Comparison of ENCODE assay signal across 8 mouse cellular contexts in the genomic region with DNA sequence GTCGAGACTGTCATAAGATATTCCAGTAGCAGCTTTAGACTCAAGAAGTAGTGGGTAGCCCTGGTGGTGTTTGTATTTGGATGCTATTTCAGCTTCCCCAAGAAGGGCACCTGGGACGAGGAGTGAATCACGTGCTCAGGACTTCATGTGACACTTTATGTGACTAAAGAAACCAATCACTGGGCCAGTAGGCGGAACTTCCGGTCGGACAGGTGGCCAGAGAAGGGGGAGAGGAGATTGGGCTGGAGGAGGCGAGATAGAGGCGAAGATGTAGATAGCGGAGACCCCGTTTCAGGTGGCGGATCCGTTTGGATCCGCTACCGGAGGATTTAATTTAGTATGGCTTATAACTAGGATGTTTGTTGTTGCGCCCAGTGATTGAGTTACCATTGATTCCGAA. TPM values are rescaled to one million over a fixed set of nuclear protein-coding genes. Genes with fewer than 3 reads are reported as not detected.
DNase-seq lines count a peak whose midpoint lies in the region; ATAC-seq and TF ChIP-seq lines count a peak whose summit lies in the region.

No protein-coding gene starts in this region.

- no peak for ATAC-seq in heart, embryonic 11.5 days (replicated peaks; ENCODE audit: insufficient number of reproducible peaks, low FRiP score, low TSS enrichment)
- ATAC-seq in kidney, embryonic 14.5 days (ENCODE audit: low FRiP score, low TSS enrichment): peak; percentile 68; the same call in 1 of the 2 replicates
- no peak for ATAC-seq in liver, embryonic 15.5 days (ENCODE audit: insufficient read depth)
- peak; percentile 65; the same call in 1 of the 2 replicates for ATAC-seq in neural tube, embryonic 12.5 days (ENCODE audit: low FRiP score, low read depth)

- no peak overlapping the region for H3K4me3 ChIP-seq in thymus, adult 2 months (ENCODE audit: control insufficient read depth, insufficient read depth, low read length)
- H3K4me3 ChIP-seq in heart, embryonic 11.5 days (ENCODE audit: low read depth, low read length): peak overlapping the region; percentile 49
- peak overlapping the region; percentile 48 for H3K4me3 ChIP-seq in kidney, embryonic 14.5 days (ENCODE audit: low read length)
- peak overlapping the region; percentile 42 for H3K4me3 ChIP-seq in liver, embryonic 15.5 days (replicated peaks)
- peak overlapping the region; percentile 38 for H3K4me3 ChIP-seq in neural tube, embryonic 12.5 days

- H3K9me3 ChIP-seq in heart, embryonic 11.5 days (replicated peaks; ENCODE audit: control insufficient read depth, low read length): no peaks in the 10 kb centered on the region
- H3K9me3 ChIP-seq in kidney, embryonic 14.5 days (ENCODE audit: control insufficient read depth, low read length): no peaks in the 10 kb centered on the region
- no peaks in the 10 kb centered on the region for H3K9me3 ChIP-seq in liver, embryonic 15.5 days (replicated peaks)
- no peaks in the 10 kb centered on the region for H3K9me3 ChIP-seq in neural tube, embryonic 12.5 days

- H3K4me1 ChIP-seq in thymus, adult 2 months (replicated peaks; ENCODE audit: control insufficient read depth, insufficient read depth, low read length): no peaks in the 10 kb centered on the region
- no peaks in the 10 kb centered on the region for H3K4me1 ChIP-seq in heart, embryonic 11.5 days (ENCODE audit: control insufficient read depth, insufficient read depth, low read length)
- no peaks in the 10 kb centered on the region for H3K4me1 ChIP-seq in kidney, embryonic 14.5 days (ENCODE audit: control insufficient read depth, insufficient read depth, low read length)
- 0 out of 2 replicates have a peak, but pooled peaks cover 7% of the 10 kb centered on the region for H3K4me1 ChIP-seq in liver, embryonic 15.5 days (replicated peaks)
- H3K4me1 ChIP-seq in neural tube, embryonic 12.5 days: no peaks in the 10 kb centered on the region

- peak; percentile 29 for DNase-seq in thymus, adult 2 months
- no peak for DNase-seq in thymus, postnatal 0 days (ENCODE audit: low spot score)
- DNase-seq in embryo, embryonic 11.5 days (ENCODE audit: low read depth, low spot score): peak; percentile 76
- peak; percentile 28 to 30 for DNase-seq in thymus, postnatal 36 days

- peak overlapping the region; percentile 59 for H3K9ac ChIP-seq in heart, embryonic 11.5 days (ENCODE audit: low read depth, low read length)
- H3K9ac ChIP-seq in kidney, embryonic 14.5 days (ENCODE audit: low read depth, low read length): peak overlapping the region; percentile 52; the same call in 1 of the 2 replicates
- no peak overlapping the region for H3K9ac ChIP-seq in liver, embryonic 15.5 days
- peak overlapping the region; percentile 18; the same call in 1 of the 2 replicates for H3K9ac ChIP-seq in neural tube, embryonic 12.5 days

- TF ChIP-seq POLR2A in thymus, adult 2 months (IDR thresholded peaks at IDR 0.05; ENCODE audit: control insufficient read depth, extremely low read depth, insufficient read depth, low read length, poor library complexity): no peak

- H3K27me3 ChIP-seq in thymus, adult 2 months (ENCODE audit: control insufficient read depth, insufficient read depth, low read length): no peaks in the 10 kb centered on the region; the same call in 1 of the 2 replicates
- no peaks in the 10 kb centered on the region for H3K27me3 ChIP-seq in heart, embryonic 11.5 days (ENCODE audit: control insufficient read depth, insufficient read depth, low read length)
- H3K27me3 ChIP-seq in kidney, embryonic 14.5 days (ENCODE audit: control insufficient read depth, insufficient read depth, low read length): no peaks in the 10 kb centered on the region
- peaks cover 22% of the 10 kb centered on the region for H3K27me3 ChIP-seq in liver, embryonic 15.5 days
- H3K27me3 ChIP-seq in neural tube, embryonic 12.5 days (replicated peaks): no peaks in the 10 kb centered on the region; the same call in 1 of the 2 replicates

- peak overlapping the region; percentile 60 for H3K4me2 ChIP-seq in heart, embryonic 11.5 days
- peak overlapping the region; percentile 68 for H3K4me2 ChIP-seq in kidney, embryonic 14.5 days (replicated peaks; ENCODE audit: low read depth, low read length)
- peak overlapping the region; percentile 55 for H3K4me2 ChIP-seq in liver, embryonic 15.5 days
- peak overlapping the region; percentile 68 for H3K4me2 ChIP-seq in neural tube, embryonic 12.5 days (replicated peaks)

- no peak overlapping the region for H3K27ac ChIP-seq in thymus, adult 2 months (ENCODE audit: control insufficient read depth, insufficient read depth, low read length)
- H3K27ac ChIP-seq in heart, embryonic 11.5 days (ENCODE audit: low read depth, low read length): no peak overlapping the region
- no peak overlapping the region for H3K27ac ChIP-seq in kidney, embryonic 14.5 days (ENCODE audit: low read depth, low read length)
- H3K27ac ChIP-seq in liver, embryonic 15.5 days (replicated peaks): no peak overlapping the region
- H3K27ac ChIP-seq in neural tube, embryonic 12.5 days: no peak overlapping the region

- 24% methylated on average over 16 of the region's 16 CpGs for WGBS in thymus, adult 2 months
- WGBS in heart, embryonic 11.5 days (ENCODE audit: insufficient replicate concordance): 14% methylated on average over 16 of the region's 16 CpGs
- 24% methylated on average over 16 of the region's 16 CpGs for WGBS in kidney, embryonic 14.5 days
- WGBS in liver, embryonic 15.5 days (ENCODE audit: insufficient replicate concordance): 27% methylated on average over 16 of the region's 16 CpGs
- 19% methylated on average over 16 of the region's 16 CpGs for WGBS in neural tube, embryonic 12.5 days

- no peak for TF ChIP-seq CTCF in thymus, adult 2 months (IDR thresholded peaks at IDR 0.05; ENCODE audit: borderline replicate concordance, control insufficient read depth, extremely low read depth, insufficient read depth, low read length, poor library complexity)

- H3K36me3 ChIP-seq in thymus, adult 2 months (ENCODE audit: control insufficient read depth, insufficient read depth, low read length): no peaks in the 10 kb centered on the region
- H3K36me3 ChIP-seq in heart, embryonic 11.5 days (ENCODE audit: control insufficient read depth, insufficient read depth, low read length): no peaks in the 10 kb centered on the region
- H3K36me3 ChIP-seq in kidney, embryonic 14.5 days (ENCODE audit: control insufficient read depth, insufficient read depth, low read length): no peaks in the 10 kb centered on the region
- no peaks in the 10 kb centered on the region for H3K36me3 ChIP-seq in liver, embryonic 15.5 days (replicated peaks)
- H3K36me3 ChIP-seq in neural tube, embryonic 12.5 days: no peaks in the 10 kb centered on the region

RNA-seq across cellular contexts. Expression of a gene that starts 8.1 kb away (rescaled TPM):
- polyA plus RNA-seq in thymus, adult 2 months (2012; rRNA removed): 2.3 and 2.7 TPM in 2 replicates
- polyA plus RNA-seq in thymus, postnatal 0 days (2015; fragmentation: Nextera tagmentation; extraction: Ambion mirVana): 1.7 and 2.2 TPM in 2 replicates
- polyA plus RNA-seq in heart, embryonic 11.5 days (2014; fragmentation: Nextera tagmentation; extraction: Ambion mirVana): 15.5 and 16.9 TPM in 2 replicates
- 26.3 and 33.8 TPM in 2 replicates for polyA plus RNA-seq in kidney, embryonic 14.5 days (2014; fragmentation: Nextera tagmentation; extraction: Ambion mirVana)
- polyA plus RNA-seq in liver, embryonic 15.5 days (2015; fragmentation: Nextera tagmentation; extraction: Ambion mirVana): 0.67 and 0.86 TPM in 2 replicates
- 22.0 and 24.8 TPM in 2 replicates for polyA plus RNA-seq in neural tube, embryonic 12.5 days (2016; fragmentation: Nextera tagmentation; extraction: Ambion mirVana)

RNA-seq across cellular contexts. Expression of a gene that starts 26.2 kb away (rescaled TPM):
- 66.8 and 84.4 TPM in 2 replicates for polyA plus RNA-seq in thymus, adult 2 months (2012; rRNA removed)
- 70.3 and 76.2 TPM in 2 replicates for polyA plus RNA-seq in thymus, postnatal 0 days (2015; fragmentation: Nextera tagmentation; extraction: Ambion mirVana)
- polyA plus RNA-seq in heart, embryonic 11.5 days (2014; fragmentation: Nextera tagmentation; extraction: Ambion mirVana): 19.6 and 19.8 TPM in 2 replicates
- polyA plus RNA-seq in kidney, embryonic 14.5 days (2014; fragmentation: Nextera tagmentation; extraction: Ambion mirVana): 38.1 and 43.3 TPM in 2 replicates
- polyA plus RNA-seq in liver, embryonic 15.5 days (2015; fragmentation: Nextera tagmentation; extraction: Ambion mirVana): 16.9 and 19.7 TPM in 2 replicates
- polyA plus RNA-seq in neural tube, embryonic 12.5 days (2016; fragmentation: Nextera tagmentation; extraction: Ambion mirVana): 7.9 and 8.7 TPM in 2 replicates

RNA-seq across cellular contexts. Expression of a gene that starts 31.0 kb away (rescaled TPM):
- 7.4 and 11.2 TPM in 2 replicates for polyA plus RNA-seq in thymus, adult 2 months (2012; rRNA removed)
- 2.2 and 2.7 TPM in 2 replicates for polyA plus RNA-seq in thymus, postnatal 0 days (2015; fragmentation: Nextera tagmentation; extraction: Ambion mirVana)
- polyA plus RNA-seq in heart, embryonic 11.5 days (2014; fragmentation: Nextera tagmentation; extraction: Ambion mirVana): 13.2 and 19.7 TPM in 2 replicates
- 7.8 and 10.4 TPM in 2 replicates for polyA plus RNA-seq in kidney, embryonic 14.5 days (2014; fragmentation: Nextera tagmentation; extraction: Ambion mirVana)
- 1.4 and 1.9 TPM in 2 replicates for polyA plus RNA-seq in liver, embryonic 15.5 days (2015; fragmentation: Nextera tagmentation; extraction: Ambion mirVana)
- polyA plus RNA-seq in neural tube, embryonic 12.5 days (2016; fragmentation: Nextera tagmentation; extraction: Ambion mirVana): 9.2 and 10.1 TPM in 2 replicates

RNA-seq across cellular contexts. Expression of a gene that starts 38.9 kb away (rescaled TPM):
- 2.0 and 2.1 TPM in 2 replicates for polyA plus RNA-seq in thymus, adult 2 months (2012; rRNA removed)
- polyA plus RNA-seq in thymus, postnatal 0 days (2015; fragmentation: Nextera tagmentation; extraction: Ambion mirVana): 1.7 and 2.4 TPM in 2 replicates
- polyA plus RNA-seq in heart, embryonic 11.5 days (2014; fragmentation: Nextera tagmentation; extraction: Ambion mirVana): 12.5 and 20.3 TPM in 2 replicates
- 11.0 and 15.6 TPM in 2 replicates for polyA plus RNA-seq in kidney, embryonic 14.5 days (2014; fragmentation: Nextera tagmentation; extraction: Ambion mirVana)
- 2.0 and 2.1 TPM in 2 replicates for polyA plus RNA-seq in liver, embryonic 15.5 days (2015; fragmentation: Nextera tagmentation; extraction: Ambion mirVana)
- polyA plus RNA-seq in neural tube, embryonic 12.5 days (2016; fragmentation: Nextera tagmentation; extraction: Ambion mirVana): 19.7 and 21.5 TPM in 2 replicates

RNA-seq across cellular contexts. Expression of a gene that starts 49.1 kb away (rescaled TPM):
- 2.6 and 2.8 TPM in 2 replicates for polyA plus RNA-seq in thymus, adult 2 months (2012; rRNA removed)
- 3.7 and 4.3 TPM in 2 replicates for polyA plus RNA-seq in thymus, postnatal 0 days (2015; fragmentation: Nextera tagmentation; extraction: Ambion mirVana)
- 0.11 and 0.21 TPM in 2 replicates for polyA plus RNA-seq in heart, embryonic 11.5 days (2014; fragmentation: Nextera tagmentation; extraction: Ambion mirVana)
- 0.23 TPM in 1 of 2 replicates, not detected in the other for polyA plus RNA-seq in kidney, embryonic 14.5 days (2014; fragmentation: Nextera tagmentation; extraction: Ambion mirVana)
- 14.0 and 14.5 TPM in 2 replicates for polyA plus RNA-seq in liver, embryonic 15.5 days (2015; fragmentation: Nextera tagmentation; extraction: Ambion mirVana)
- 0.23 and 0.37 TPM in 2 replicates for polyA plus RNA-seq in neural tube, embryonic 12.5 days (2016; fragmentation: Nextera tagmentation; extraction: Ambion mirVana)

Comparison
In these comparisons a context has a peak if more than half of its experiments do, and no peak if none do; other contexts are left out.
1. ATAC-seq: peak in kidney, embryonic 14.5 days (single experiment) and neural tube, embryonic 12.5 days (single experiment); none in heart, embryonic 11.5 days (single experiment) and liver, embryonic 15.5 days (single experiment).
2. Peak in every context shown above with its lines, with median percentiles within 50 percentile points of each other: H3K4me2 ChIP-seq.